Mouse (Mus musculus): ENCODE results near the gene Pef1. TPM values are rescaled to one million over a fixed set of nuclear protein-coding genes. Genes with fewer than 3 reads are reported as not detected.

The Pef1 gene
- 68.9 and 75.1 TPM in 2 replicates for polyA plus RNA-seq (2015; fragmentation: Nextera tagmentation; extraction: Ambion mirVana)

- Histone ChIP-seq H3K27ac (peak within 1 kb of the TSS; percentile 32; the same call in 1 of the 2 replicates), H3K4me2 (0 out of 2 replicates have a peak within 1 kb of the TSS, but pooled peaks have one; percentile 5), H3K9ac (no peak within 1 kb of the TSS), H3K36me3 (no peaks in the 10 kb centered on the region), H3K4me3 (replicated peaks) (no peak within 1 kb of the TSS), H3K27me3 (no peaks in the 10 kb centered on the region), H3K4me1 (peaks cover 26% of the 10 kb centered on the region), H3K9me3 (replicated peaks) (no peaks in the 10 kb centered on the region)
- no peak for ATAC-seq (replicated peaks; ENCODE audit: low FRiP score)
- 14% methylated on average over 6 of the region's 6 CpGs for WGBS
Observed at GRCm38 (mm10) chr4:130102111-130102651, at the start of gene Pef1. Pef1 (plus strand) TSS chr4:130102558.

- H3K27ac ChIP-seq, result no peak overlapping the region
- peaks cover 7% of the 10 kb centered on the region; the same call in 1 of the 2 replicates for H3K27me3 ChIP-seq
- 90% methylated on average over 9 of the region's 9 CpGs for WGBS
- no peak overlapping the region for H3K4me3 ChIP-seq (replicated peaks)
- no peak overlapping the region for H3K4me2 ChIP-seq
- H3K4me1 ChIP-seq, result peaks cover 36% of the 10 kb centered on the region
- no peak overlapping the region for H3K9ac ChIP-seq
- no peak for ATAC-seq (replicated peaks; ENCODE audit: low FRiP score)
- H3K9me3 ChIP-seq (replicated peaks), result no peaks in the 10 kb centered on the region; the same call in 1 of the 2 replicates
- no peaks in the 10 kb centered on the region for H3K36me3 ChIP-seq
Observed at GRCm38 (mm10) chr4:130053111-130053510, 49.2 kb upstream of the Pef1 start.

GRCm38 (mm10) chr4:130054727-130055126 is 47.6 kb upstream of the Pef1 start:
- Histone ChIP-seq H3K4me1 (peaks cover 22% of the 10 kb centered on the region), H3K4me3 (replicated peaks) (no peak overlapping the region), H3K27me3 (no peaks in the 10 kb centered on the region), H3K27ac (no peak overlapping the region), H3K4me2 (no peak overlapping the region), H3K9ac (no peak overlapping the region), H3K36me3 (peaks cover under 1% of the 10 kb centered on the region; the same call in 1 of the 2 replicates), H3K9me3 (replicated peaks) (no peaks in the 10 kb centered on the region; the same call in 1 of the 2 replicates)
- 45% methylated on average over 1 of the region's 1 CpGs for WGBS
- no peak for ATAC-seq (replicated peaks; ENCODE audit: low FRiP score)

GRCm38 (mm10) chr4:130055160-130056010 is 47.0 kb upstream of the Pef1 start:
- 73% methylated on average over 14 of the region's 14 CpGs for WGBS

GRCm38 (mm10) chr4:130056011-130056322 is 46.4 kb upstream of the Pef1 start:
- no peak overlapping the region for H3K9ac ChIP-seq
- 52% methylated on average over 3 of the region's 3 CpGs for WGBS
- no peaks in the 10 kb centered on the region; the same call in 1 of the 2 replicates for H3K9me3 ChIP-seq (replicated peaks)

More at GRCm38 (mm10) chr4:130055160-130056010, 47.0 kb upstream of the Pef1 start:
- Histone ChIP-seq H3K9ac (no peak overlapping the region), H3K4me1 (peaks cover 15% of the 10 kb centered on the region), H3K36me3 (peaks cover 4% of the 10 kb centered on the region; the same call in 1 of the 2 replicates), H3K27ac (0 out of 2 replicates have a peak overlapping the region, but pooled peaks have one; percentile 24), H3K4me3 (replicated peaks) (no peak overlapping the region), H3K4me2 (no peak overlapping the region), H3K27me3 (no peaks in the 10 kb centered on the region), H3K9me3 (replicated peaks) (no peaks in the 10 kb centered on the region; the same call in 1 of the 2 replicates)
- no peak for ATAC-seq (replicated peaks; ENCODE audit: low FRiP score)

GRCm38 (mm10) chr4:130056471-130056870 is 45.9 kb upstream of the Pef1 start:
- Histone ChIP-seq H3K27me3 (no peaks in the 10 kb centered on the region), H3K4me2 (no peak overlapping the region), H3K9me3 (replicated peaks) (no peaks in the 10 kb centered on the region; the same call in 1 of the 2 replicates), H3K9ac (no peak overlapping the region), H3K4me3 (replicated peaks) (no peak overlapping the region), H3K4me1 (0 out of 2 replicates have a peak, but pooled peaks cover 8% of the 10 kb centered on the region), H3K27ac (no peak overlapping the region), H3K36me3 (peaks cover 4% of the 10 kb centered on the region; the same call in 1 of the 2 replicates)
- ATAC-seq (replicated peaks; ENCODE audit: low FRiP score), result no peak
- WGBS, result 64% methylated on average over 3 of the region's 3 CpGs

More at GRCm38 (mm10) chr4:130056011-130056322, 46.4 kb upstream of the Pef1 start:
- no peak overlapping the region for H3K4me2 ChIP-seq
- no peak for ATAC-seq (replicated peaks; ENCODE audit: low FRiP score)
- H3K36me3 ChIP-seq, result peaks cover 4% of the 10 kb centered on the region; the same call in 1 of the 2 replicates
- peaks cover 9% of the 10 kb centered on the region; the same call in 1 of the 2 replicates for H3K4me1 ChIP-seq
- no peak overlapping the region for H3K4me3 ChIP-seq (replicated peaks)
- no peak overlapping the region for H3K27ac ChIP-seq
- H3K27me3 ChIP-seq, result no peaks in the 10 kb centered on the region

- Histone ChIP-seq H3K9ac (no peak overlapping the region), H3K4me1 (no peaks in the 10 kb centered on the region), H3K27me3 (no peaks in the 10 kb centered on the region), H3K4me2 (no peak overlapping the region), H3K36me3 (peaks cover 4% of the 10 kb centered on the region; the same call in 1 of the 2 replicates), H3K27ac (no peak overlapping the region), H3K9me3 (replicated peaks) (no peaks in the 10 kb centered on the region), H3K4me3 (replicated peaks) (no peak overlapping the region)
- ATAC-seq (replicated peaks; ENCODE audit: low FRiP score), result no peak
Observed at GRCm38 (mm10) chr4:130060937-130061336, 41.4 kb upstream of the Pef1 start.

- Histone ChIP-seq H3K27ac (no peak overlapping the region), H3K9me3 (replicated peaks) (no peaks in the 10 kb centered on the region), H3K9ac (no peak overlapping the region), H3K4me1 (no peaks in the 10 kb centered on the region), H3K4me2 (no peak overlapping the region), H3K27me3 (no peaks in the 10 kb centered on the region), H3K4me3 (replicated peaks) (no peak overlapping the region), H3K36me3 (peaks cover 4% of the 10 kb centered on the region; the same call in 1 of the 2 replicates)
- WGBS, result 42% methylated on average over 7 of the region's 7 CpGs
- no peak for ATAC-seq (replicated peaks; ENCODE audit: low FRiP score)
Observed at GRCm38 (mm10) chr4:130063191-130063590, 39.2 kb upstream of the Pef1 start.

- Histone ChIP-seq H3K4me1 (no peaks in the 10 kb centered on the region), H3K36me3 (no peaks in the 10 kb centered on the region), H3K27me3 (no peaks in the 10 kb centered on the region), H3K27ac (no peak overlapping the region), H3K4me3 (replicated peaks) (no peak overlapping the region), H3K4me2 (no peak overlapping the region), H3K9me3 (replicated peaks) (no peaks in the 10 kb centered on the region), H3K9ac (no peak overlapping the region)
- ATAC-seq (replicated peaks; ENCODE audit: low FRiP score), result no peak
- 10% methylated on average over 8 of the region's 8 CpGs for WGBS
Observed at GRCm38 (mm10) chr4:130066816-130067215, 35.5 kb upstream of the Pef1 start.

- 73% methylated on average over 3 of the region's 3 CpGs for WGBS
Observed at GRCm38 (mm10) chr4:130070523-130070922, 31.8 kb upstream of the Pef1 start.

GRCm38 (mm10) chr4:130071758-130072157 is 30.6 kb upstream of the Pef1 start:
- no peaks in the 10 kb centered on the region for H3K36me3 ChIP-seq
- no peak for ATAC-seq (replicated peaks; ENCODE audit: low FRiP score)
- H3K4me3 ChIP-seq (replicated peaks), result no peak overlapping the region
- peaks cover 4% of the 10 kb centered on the region; the same call in 1 of the 2 replicates for H3K27me3 ChIP-seq
- no peaks in the 10 kb centered on the region for H3K9me3 ChIP-seq (replicated peaks)
- H3K4me1 ChIP-seq, result peaks cover 16% of the 10 kb centered on the region
- H3K9ac ChIP-seq, result no peak overlapping the region
- no peak overlapping the region for H3K27ac ChIP-seq
- 87% methylated on average over 2 of the region's 2 CpGs for WGBS
- H3K4me2 ChIP-seq, result no peak overlapping the region

More at GRCm38 (mm10) chr4:130070523-130070922, 31.8 kb upstream of the Pef1 start:
- Histone ChIP-seq H3K27ac (no peak overlapping the region), H3K4me1 (peaks cover 9% of the 10 kb centered on the region), H3K27me3 (no peaks in the 10 kb centered on the region; the same call in 1 of the 2 replicates), H3K4me2 (no peak overlapping the region), H3K36me3 (no peaks in the 10 kb centered on the region), H3K9ac (no peak overlapping the region), H3K4me3 (replicated peaks) (no peak overlapping the region), H3K9me3 (replicated peaks) (no peaks in the 10 kb centered on the region)
- ATAC-seq (replicated peaks; ENCODE audit: low FRiP score), result no peak

- Histone ChIP-seq H3K36me3 (no peaks in the 10 kb centered on the region), H3K27me3 (peaks cover 18% of the 10 kb centered on the region), H3K27ac (no peak overlapping the region), H3K4me3 (replicated peaks) (no peak overlapping the region), H3K4me1 (peaks cover 16% of the 10 kb centered on the region), H3K9me3 (replicated peaks) (no peaks in the 10 kb centered on the region), H3K9ac (no peak overlapping the region), H3K4me2 (no peak overlapping the region)
- no peak for ATAC-seq (replicated peaks; ENCODE audit: low FRiP score)
- 82% methylated on average over 4 of the region's 4 CpGs for WGBS
Observed at GRCm38 (mm10) chr4:130073367-130073766, 29.0 kb upstream of the Pef1 start.
